38 mouse cellular contexts compared by ENCODE assay signal in genomic region chr2:88743379-88743778, GRCm38 (mm10). TPM values are rescaled to one million over a fixed set of nuclear protein-coding genes. Genes with fewer than 3 reads are reported as not detected.
"Had no signal": no experiment of that assay in that cellular context is flagged by ENCODE, and none has a peak within 500 bp of the region (broad histone marks: within the 10 kb centered on the region; RNA-seq: fewer than 3 reads in every experiment).

No protein-coding gene starts in this region.

- DNase-seq: cerebellum, adult 9-10 months; cerebellum, adult 9-11 months; cerebellum, postnatal 10 days; cerebellum, postnatal 14 days; cerebellum, postnatal 25 days; cerebellum, postnatal 36 days; embryo, embryonic 11 days; forebrain, postnatal 0 days; gastrocnemius, adult 2 months; gastrocnemius, postnatal 10 days; gastrocnemius, postnatal 14 days; gastrocnemius, postnatal 25 days; gastrocnemius, postnatal 36 days; heart, adult 18-20 months; heart, adult 2 months had no signal

RNA-seq across cellular contexts. Expression of gene Olfr1198, which starts 7.8 kb away (rescaled TPM):
- total RNA-seq: common myeloid progenitor, adult 5-6 weeks; forebrain, postnatal 0 days; gastrocnemius, adult 18-20 months; gastrocnemius, adult 2 months; gastrocnemius, adult 8-10 months; gastrocnemius, postnatal 10 days; gastrocnemius, postnatal 14 days; gastrocnemius, postnatal 25 days; gastrocnemius, postnatal 36 days; gastrocnemius, postnatal 4 days; granulocyte monocyte progenitor cell, adult 5-6 weeks; heart, adult 18-20 months; heart, adult 2 months; heart, adult 8-10 months had no signal
- polyA plus RNA-seq: cortical plate, adult 2 months; embryonic facial prominence, embryonic 10.5 days; embryonic facial prominence, embryonic 11.5 days; embryonic facial prominence, embryonic 12.5 days; embryonic facial prominence, embryonic 13.5 days; embryonic facial prominence, embryonic 14.5 days; embryonic facial prominence, embryonic 15.5 days; erythroblast, embryonic 14.5 days; forebrain, embryonic 10.5 days; forebrain, embryonic 11.5 days; forebrain, embryonic 12.5 days; forebrain, embryonic 13.5 days; forebrain, embryonic 14.5 days; forebrain, embryonic 15.5 days; forebrain, embryonic 16.5 days; forebrain, postnatal 0 days; frontal cortex, adult 2 months; gonadal fat pad, adult 2 months; heart, adult 2 months had no signal

RNA-seq across cellular contexts. Expression of gene Olfr1197, which starts 11.2 kb away (rescaled TPM):
- total RNA-seq: common myeloid progenitor, adult 5-6 weeks; forebrain, postnatal 0 days; gastrocnemius, adult 18-20 months; gastrocnemius, adult 2 months; gastrocnemius, adult 8-10 months; gastrocnemius, postnatal 10 days; gastrocnemius, postnatal 14 days; gastrocnemius, postnatal 25 days; gastrocnemius, postnatal 36 days; gastrocnemius, postnatal 4 days; granulocyte monocyte progenitor cell, adult 5-6 weeks; heart, adult 18-20 months; heart, adult 2 months; heart, adult 8-10 months had no signal
- polyA plus RNA-seq: cortical plate, adult 2 months; embryonic facial prominence, embryonic 10.5 days; embryonic facial prominence, embryonic 11.5 days; embryonic facial prominence, embryonic 12.5 days; embryonic facial prominence, embryonic 13.5 days; embryonic facial prominence, embryonic 14.5 days; embryonic facial prominence, embryonic 15.5 days; erythroblast, embryonic 14.5 days; forebrain, embryonic 10.5 days; forebrain, embryonic 11.5 days; forebrain, embryonic 12.5 days; forebrain, embryonic 13.5 days; forebrain, embryonic 14.5 days; forebrain, embryonic 15.5 days; forebrain, embryonic 16.5 days; forebrain, postnatal 0 days; frontal cortex, adult 2 months; gonadal fat pad, adult 2 months; heart, adult 2 months had no signal

RNA-seq across cellular contexts. Expression of gene Olfr1199, which starts 16.9 kb away (rescaled TPM):
- total RNA-seq: common myeloid progenitor, adult 5-6 weeks; forebrain, postnatal 0 days; gastrocnemius, adult 18-20 months; gastrocnemius, adult 2 months; gastrocnemius, adult 8-10 months; gastrocnemius, postnatal 10 days; gastrocnemius, postnatal 14 days; gastrocnemius, postnatal 25 days; gastrocnemius, postnatal 36 days; gastrocnemius, postnatal 4 days; granulocyte monocyte progenitor cell, adult 5-6 weeks; heart, adult 18-20 months; heart, adult 2 months; heart, adult 8-10 months had no signal
- polyA plus RNA-seq: cortical plate, adult 2 months; embryonic facial prominence, embryonic 10.5 days; embryonic facial prominence, embryonic 11.5 days; embryonic facial prominence, embryonic 12.5 days; embryonic facial prominence, embryonic 13.5 days; embryonic facial prominence, embryonic 14.5 days; embryonic facial prominence, embryonic 15.5 days; erythroblast, embryonic 14.5 days; forebrain, embryonic 10.5 days; forebrain, embryonic 11.5 days; forebrain, embryonic 12.5 days; forebrain, embryonic 13.5 days; forebrain, embryonic 14.5 days; forebrain, embryonic 15.5 days; forebrain, embryonic 16.5 days; forebrain, postnatal 0 days; frontal cortex, adult 2 months; gonadal fat pad, adult 2 months; heart, adult 2 months had no signal

RNA-seq across cellular contexts. Expression of gene Olfr1200, which starts 26.9 kb away (rescaled TPM):
- total RNA-seq: common myeloid progenitor, adult 5-6 weeks; forebrain, postnatal 0 days; gastrocnemius, adult 18-20 months; gastrocnemius, adult 2 months; gastrocnemius, adult 8-10 months; gastrocnemius, postnatal 10 days; gastrocnemius, postnatal 14 days; gastrocnemius, postnatal 25 days; gastrocnemius, postnatal 36 days; gastrocnemius, postnatal 4 days; granulocyte monocyte progenitor cell, adult 5-6 weeks; heart, adult 18-20 months; heart, adult 2 months; heart, adult 8-10 months had no signal
- polyA plus RNA-seq: cortical plate, adult 2 months; embryonic facial prominence, embryonic 10.5 days; embryonic facial prominence, embryonic 11.5 days; embryonic facial prominence, embryonic 12.5 days; embryonic facial prominence, embryonic 13.5 days; embryonic facial prominence, embryonic 14.5 days; embryonic facial prominence, embryonic 15.5 days; erythroblast, embryonic 14.5 days; forebrain, embryonic 10.5 days; forebrain, embryonic 11.5 days; forebrain, embryonic 12.5 days; forebrain, embryonic 13.5 days; forebrain, embryonic 14.5 days; forebrain, embryonic 15.5 days; forebrain, embryonic 16.5 days; forebrain, postnatal 0 days; frontal cortex, adult 2 months; gonadal fat pad, adult 2 months; heart, adult 2 months had no signal

RNA-seq across cellular contexts. Expression of gene Olfr1196, which starts 39.0 kb away (rescaled TPM):
- total RNA-seq: common myeloid progenitor, adult 5-6 weeks; forebrain, postnatal 0 days; gastrocnemius, adult 18-20 months; gastrocnemius, adult 2 months; gastrocnemius, adult 8-10 months; gastrocnemius, postnatal 10 days; gastrocnemius, postnatal 14 days; gastrocnemius, postnatal 25 days; gastrocnemius, postnatal 36 days; gastrocnemius, postnatal 4 days; granulocyte monocyte progenitor cell, adult 5-6 weeks; heart, adult 18-20 months; heart, adult 2 months; heart, adult 8-10 months had no signal
- polyA plus RNA-seq: cortical plate, adult 2 months; embryonic facial prominence, embryonic 10.5 days; embryonic facial prominence, embryonic 11.5 days; embryonic facial prominence, embryonic 12.5 days; embryonic facial prominence, embryonic 13.5 days; embryonic facial prominence, embryonic 15.5 days; erythroblast, embryonic 14.5 days; forebrain, embryonic 10.5 days; forebrain, embryonic 11.5 days; forebrain, embryonic 12.5 days; forebrain, embryonic 13.5 days; forebrain, embryonic 14.5 days; forebrain, embryonic 15.5 days; forebrain, embryonic 16.5 days; forebrain, postnatal 0 days; frontal cortex, adult 2 months; gonadal fat pad, adult 2 months; heart, adult 2 months had no signal
